Mouse (Mus musculus) hindbrain, embryonic 11.5 days (tissue): Measurements from ENCODE around the gene Gimap9. TPM values are rescaled to one million over a fixed set of nuclear protein-coding genes. Genes with fewer than 3 reads are reported as not detected.

ENCODE experiments used
- ATAC-seq: fragments of 200-750 bp; cut with Nextera tagmentation; 2 replicates; pipeline ENCODE4 v1.8.0; 2017; ENCODE audit warnings: mild to moderate bottlenecking, moderate TSS enrichment, moderate library complexity; ENCODE audit not compliant: low FRiP score
- DNase-seq: peaks from one replicate; pipeline ENCODE4 v3.0.0-alpha.2; 2015; ENCODE audit warnings: low spot score
- H3K27ac ChIP-seq: fragments of 300-500 bp; sonication (generic); 2 replicates; pipeline ENCODE4 v1.5.1; 2014; ENCODE audit warnings: mild to moderate bottlenecking, low read depth, low read length
- H3K27me3 ChIP-seq: fragments of 300-500 bp; sonication (generic); 2 replicates; pipeline ENCODE4 v1.6.1; 2014; ENCODE audit warnings: mild to moderate bottlenecking, low read length, moderate library complexity, mixed read lengths; ENCODE audit not compliant: control insufficient read depth, insufficient read depth
- H3K36me3 ChIP-seq: fragments of 300-500 bp; sonication (generic); 2 replicates; pipeline ENCODE4 v1.6.1; 2014; ENCODE audit warnings: mild to moderate bottlenecking, low read length, moderate library complexity, mixed read lengths; ENCODE audit not compliant: control insufficient read depth, insufficient read depth
- H3K4me1 ChIP-seq: fragments of 300-500 bp; sonication (generic); replicated peaks from 2 replicates; pipeline ENCODE4 v1.6.1; 2014; ENCODE audit warnings: low read length, mixed read lengths; ENCODE audit not compliant: control insufficient read depth, insufficient read depth
- H3K4me2 ChIP-seq: fragments of 300-500 bp; sonication (generic); replicated peaks from 2 replicates; pipeline ENCODE4 v1.6.1; 2014; ENCODE audit warnings: mild to moderate bottlenecking, low read depth, low read length
- H3K4me3 ChIP-seq: fragments of 300-500 bp; sonication (generic); 2 replicates; pipeline ENCODE4 v1.5.1; 2014; ENCODE audit warnings: low read depth, low read length
- H3K9ac ChIP-seq: fragments of 300-500 bp; sonication (generic); 2 replicates; pipeline ENCODE4 v1.6.1; 2014; ENCODE audit warnings: low read depth, low read length
- H3K9me3 ChIP-seq: fragments of 300-500 bp; sonication (generic); 2 replicates; pipeline ENCODE4 v1.6.1; 2016; ENCODE audit warnings: low read length; ENCODE audit not compliant: control insufficient read depth
- WGBS: fragments of 180-500 bp; shearing (Covaris S2); extraction: QIAGEN DNeasy Blood & Tissue Kit; methylation state at CpG from one replicate; pipeline ENCODE4 v1.1.7; 2014; 5-methylcytosine and 5-hydroxymethylcytosine counted together
- polyA plus RNA-seq: library from polyadenylated mRNA; unstranded; fragments of >200 nt; fragmentation: Nextera tagmentation; extraction: Ambion mirVana; gene quantifications from 2 replicates; pipeline ENCODE4 v1.2.1, GENCODE M21; 2014

Gimap9 gene
- 4.2 and 4.8 TPM in 2 replicates for polyA plus RNA-seq

DNA sequence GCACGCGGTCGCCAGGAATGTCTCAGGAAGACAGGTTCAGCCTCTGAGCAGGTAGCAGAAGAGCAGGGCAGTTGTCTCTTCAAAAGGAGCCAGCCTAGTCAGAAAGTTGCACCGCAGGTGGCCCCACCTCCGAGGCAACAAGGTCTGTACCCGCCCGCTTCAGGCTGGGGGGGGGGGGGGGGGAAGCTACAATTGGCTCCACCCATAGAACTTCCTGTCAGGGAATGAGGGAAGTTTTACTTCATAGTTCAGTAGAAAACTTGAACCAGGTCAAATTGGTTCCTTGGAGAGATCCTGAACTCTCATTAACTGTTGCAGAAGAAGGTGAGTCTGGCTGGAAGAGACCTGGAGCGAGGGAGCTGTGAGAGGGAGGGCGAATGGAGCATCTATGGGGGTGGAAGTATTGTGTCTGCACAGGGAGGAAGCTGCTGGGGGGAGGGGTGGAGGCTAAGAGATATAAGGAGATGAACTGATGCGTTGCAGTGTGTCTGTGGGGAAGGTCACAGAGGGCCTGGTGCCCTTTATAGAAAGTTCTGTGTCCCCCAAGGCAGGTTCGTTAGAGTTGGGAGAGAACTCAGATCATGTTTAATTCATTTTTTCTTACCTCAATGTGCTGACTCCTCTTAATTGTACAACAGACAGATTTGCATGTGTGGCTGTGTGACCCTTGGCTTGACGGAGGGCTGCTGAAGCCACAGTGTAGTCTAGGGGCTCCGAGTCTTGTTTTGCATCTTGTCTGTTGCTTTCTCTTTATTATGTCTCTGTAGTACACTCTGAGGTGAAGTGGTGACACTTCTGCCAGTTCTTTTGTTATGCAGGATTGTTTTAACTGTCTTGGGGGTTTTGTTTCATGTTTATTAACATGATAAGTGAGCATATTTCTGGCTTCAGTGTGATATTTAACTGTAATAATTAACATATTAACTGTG is at the start of gene Gimap9:
Gimap9 (plus strand) TSS at position 199 of the 929 bp plus-strand sequence.
- Histone ChIP-seq H3K9me3 (no peaks in the 10 kb centered on the region), H3K4me1 (peaks cover 3% of the 10 kb centered on the region; the same call in 1 of the 2 replicates), H3K9ac (no peak within 1 kb of the TSS), H3K27me3 (no peaks in the 10 kb centered on the region), H3K27ac (no peak within 1 kb of the TSS), H3K36me3 (no peaks in the 10 kb centered on the region), H3K4me2 (no peak within 1 kb of the TSS; the same call in 1 of the 2 replicates), H3K4me3 (no peak within 1 kb of the TSS)
- DNase-seq (peak; percentile 12), ATAC-seq (no peak)
- 30% methylated on average over 13 of the region's 13 CpGs for whole genome bisulfite sequencing

DNA sequence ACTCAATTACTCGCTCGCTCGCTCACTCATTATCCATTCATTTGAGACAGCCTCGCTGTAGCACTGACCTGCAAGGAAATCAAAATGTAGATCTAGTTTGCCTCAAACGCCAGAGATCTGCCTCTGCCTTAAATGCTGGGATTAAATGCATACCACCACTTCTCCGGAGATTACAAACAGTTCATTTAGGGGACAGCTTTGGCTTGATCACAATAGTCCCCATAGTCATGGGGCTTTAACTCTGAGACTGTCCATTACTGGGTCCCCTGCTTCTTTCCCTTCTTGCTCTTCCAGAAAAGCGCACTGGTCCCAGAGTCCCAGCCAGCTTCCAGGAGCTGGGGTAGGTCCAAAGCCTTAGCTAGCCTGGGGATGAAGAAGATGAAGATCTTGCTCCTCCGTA is 49.5 kb upstream of the Gimap9 start, which contains the start of gene AI854703:
AI854703 (plus strand) TSS at position 301 of the 400 bp plus-strand sequence.
- no peaks in the 10 kb centered on the region for H3K9me3 ChIP-seq

DNA sequence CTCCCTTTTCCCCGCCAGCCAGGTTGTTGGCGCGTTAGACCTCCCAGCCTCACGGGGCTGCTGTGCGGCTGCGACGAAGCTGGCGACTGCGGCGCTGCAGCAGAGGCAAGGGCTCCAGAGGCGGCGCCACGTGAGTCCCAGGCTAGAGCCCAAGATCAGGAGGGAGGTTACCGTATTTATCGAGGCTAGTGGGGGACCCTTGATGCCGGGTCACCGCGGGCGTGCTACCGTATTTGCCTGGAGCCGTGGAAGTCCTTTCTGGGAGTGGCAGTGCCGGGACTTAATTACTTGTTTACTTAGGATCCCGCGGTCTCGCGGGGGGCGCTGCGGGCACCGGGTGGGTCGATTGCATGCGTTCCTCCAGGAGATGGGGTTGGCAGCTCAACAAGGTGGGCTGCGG is 48.9 kb upstream of the Gimap9 start:
- H3K4me2 ChIP-seq: peak overlapping the region; percentile 64
- no peaks in the 10 kb centered on the region for H3K36me3 ChIP-seq
- ATAC-seq (peak; percentile 23; the same call in 1 of the 2 replicates), DNase-seq (peak; percentile 71)
- H3K27me3 ChIP-seq: peaks cover 26% of the 10 kb centered on the region
- WGBS: under 1% methylated on average over 32 of the region's 32 CpGs
- H3K4me3 ChIP-seq: peak overlapping the region; percentile 37
- H3K4me1 ChIP-seq: peaks cover 2% of the 10 kb centered on the region
- no peaks in the 10 kb centered on the region for H3K9me3 ChIP-seq
- H3K27ac ChIP-seq: no peak overlapping the region
- peak overlapping the region; percentile 25; the same call in 1 of the 2 replicates for H3K9ac ChIP-seq

More for the DNA sequence above, 49.5 kb upstream of the Gimap9 start, which contains the start of gene AI854703:
- no peak for DNase-seq
- no peak for ATAC-seq
- Histone ChIP-seq H3K27ac (no peak within 1 kb of the TSS), H3K4me1 (peaks cover 2% of the 10 kb centered on the region), H3K4me2 (peak within 1 kb of the TSS; percentile 64), H3K9ac (peak within 1 kb of the TSS; percentile 25; the same call in 1 of the 2 replicates), H3K4me3 (peak within 1 kb of the TSS; percentile 37), H3K27me3 (peaks cover 26% of the 10 kb centered on the region), H3K36me3 (no peaks in the 10 kb centered on the region)
- 35% methylated on average over 8 of the region's 8 CpGs for WGBS

DNA sequence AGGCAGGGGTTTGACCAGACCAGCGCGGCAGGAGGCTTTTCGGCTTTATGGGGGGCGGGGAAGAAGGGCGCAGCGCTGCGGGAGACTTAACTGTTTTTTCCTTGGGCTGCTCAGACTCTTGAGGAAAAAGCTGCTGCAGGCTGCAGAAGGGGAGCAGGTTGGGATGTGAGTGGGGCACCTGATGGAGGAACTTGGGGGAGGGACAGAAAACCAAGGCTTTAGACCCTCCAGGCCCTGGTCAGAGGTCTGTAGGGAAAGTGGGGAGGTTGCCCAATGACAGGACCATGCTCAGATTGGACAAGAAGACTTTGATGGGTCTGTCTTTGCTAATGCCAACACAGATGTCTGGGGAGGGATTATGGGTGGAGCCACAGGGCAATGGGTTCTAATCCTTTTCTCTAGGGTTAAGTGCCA is 48.4 kb upstream of the Gimap9 start:
- H3K9ac ChIP-seq: no peak overlapping the region
- peaks cover 2% of the 10 kb centered on the region for H3K4me1 ChIP-seq
- H3K4me2 ChIP-seq: peak overlapping the region; percentile 64
- ATAC-seq (no peak), DNase-seq (no peak)
- 2% methylated on average over 7 of the region's 7 CpGs for WGBS
- H3K4me3 ChIP-seq: peak overlapping the region; percentile 37
- H3K9me3 ChIP-seq: no peaks in the 10 kb centered on the region
- no peak overlapping the region for H3K27ac ChIP-seq
- H3K27me3 ChIP-seq: peaks cover 26% of the 10 kb centered on the region
- H3K36me3 ChIP-seq: no peaks in the 10 kb centered on the region

DNA sequence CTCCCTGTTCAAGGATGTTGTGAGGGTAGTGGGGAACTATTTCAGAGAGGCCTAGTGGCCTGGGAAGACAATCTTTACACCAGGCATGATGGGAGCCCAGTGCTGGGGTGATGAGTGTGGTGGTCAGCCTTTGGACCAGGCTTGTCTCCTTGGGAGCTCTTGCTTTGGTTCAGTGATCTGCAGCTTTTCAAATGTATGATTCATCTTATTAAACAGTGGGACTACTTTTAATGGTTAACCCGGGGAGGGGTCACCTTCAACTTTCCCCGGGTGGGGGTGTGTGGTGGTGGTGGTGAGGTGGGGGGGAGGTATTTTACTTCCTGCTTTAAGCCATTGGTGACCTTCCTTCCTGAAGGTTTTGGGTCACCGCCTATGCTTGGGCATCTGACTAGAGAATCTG is 47.6 kb upstream of the Gimap9 start:
- 75% methylated on average over 3 of the region's 3 CpGs for WGBS
- Histone ChIP-seq H3K4me2 (no peak overlapping the region; the same call in 1 of the 2 replicates), H3K4me1 (peaks cover 2% of the 10 kb centered on the region), H3K27ac (no peak overlapping the region), H3K27me3 (peaks cover 26% of the 10 kb centered on the region), H3K36me3 (no peaks in the 10 kb centered on the region), H3K9ac (no peak overlapping the region), H3K9me3 (no peaks in the 10 kb centered on the region), H3K4me3 (no peak overlapping the region)
- DNase-seq: no peak
- no peak for ATAC-seq

DNA sequence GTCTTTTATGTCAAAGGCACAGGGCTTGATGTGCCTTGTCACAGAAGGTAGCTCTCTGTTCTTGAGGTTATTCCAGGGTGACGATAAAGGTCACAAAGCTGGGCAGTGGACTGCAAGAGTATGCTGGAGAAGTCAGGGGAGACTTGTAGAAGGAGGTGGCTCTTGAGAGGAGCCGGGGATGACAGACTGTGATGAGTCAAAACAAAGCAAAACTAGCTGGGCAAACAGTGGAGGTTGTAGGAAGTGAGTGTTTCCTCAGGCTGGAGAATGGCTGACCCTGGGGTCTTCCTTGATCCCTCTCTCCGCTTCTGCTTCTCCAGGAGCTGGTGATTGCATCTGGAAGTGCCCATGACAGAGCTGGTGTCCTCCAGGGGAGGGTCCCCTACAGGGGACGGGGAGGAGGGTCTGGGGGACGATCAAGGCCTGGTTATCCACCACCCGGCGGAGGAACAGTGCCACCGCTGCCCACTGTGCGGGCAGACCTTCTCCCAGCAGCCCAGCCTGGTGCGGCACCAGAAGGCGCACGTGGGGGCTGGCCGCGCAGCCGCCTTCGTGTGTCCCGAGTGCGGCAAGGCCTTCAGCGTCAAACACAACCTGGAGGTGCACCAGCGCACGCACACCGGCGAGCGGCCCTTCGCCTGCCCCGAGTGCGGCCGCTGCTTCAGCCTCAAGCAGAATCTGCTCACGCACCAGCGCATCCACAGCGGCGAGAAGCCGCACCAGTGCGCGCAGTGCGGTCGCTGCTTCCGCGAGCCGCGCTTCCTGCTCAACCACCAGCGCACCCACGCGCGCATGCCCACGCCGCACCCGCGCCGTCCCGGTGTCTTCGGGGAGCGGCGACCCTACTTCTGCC is 46.9 kb upstream of the Gimap9 start:
- Histone ChIP-seq H3K4me3 (peak overlapping the region; percentile 36), H3K27me3 (peaks cover 26% of the 10 kb centered on the region), H3K36me3 (no peaks in the 10 kb centered on the region), H3K9ac (peak overlapping the region; percentile 64), H3K27ac (no peak overlapping the region), H3K4me1 (peaks cover 2% of the 10 kb centered on the region), H3K9me3 (no peaks in the 10 kb centered on the region), H3K4me2 (peak overlapping the region; percentile 82)
- 7% methylated on average over 52 of the region's 54 CpGs for whole genome bisulfite sequencing
- peak; percentile 48 for DNase-seq
- peak; percentile 53 for ATAC-seq

DNA sequence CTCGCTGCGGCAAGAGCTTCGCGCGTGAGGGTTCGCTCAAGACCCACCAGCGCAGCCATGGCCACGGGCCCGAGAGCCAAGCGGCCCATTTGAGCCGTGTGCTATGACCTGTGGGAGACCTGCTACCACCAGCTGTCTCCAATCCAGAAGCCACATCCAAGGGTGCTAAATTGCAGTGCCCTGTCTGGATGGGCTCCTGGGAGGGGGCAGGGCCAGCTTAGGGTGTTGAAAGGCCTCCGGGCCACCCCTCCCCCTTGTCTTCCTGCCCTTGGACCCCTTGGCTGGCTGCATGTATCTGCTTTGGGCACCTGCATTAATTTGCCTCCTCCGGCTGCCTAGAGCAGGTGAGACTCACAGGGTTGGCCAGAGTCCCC is 46.3 kb upstream of the Gimap9 start:
- H3K9ac ChIP-seq: peak overlapping the region; percentile 64
- H3K4me1 ChIP-seq: peaks cover 2% of the 10 kb centered on the region
- peak overlapping the region; percentile 36 for H3K4me3 ChIP-seq
- peak overlapping the region; percentile 82 for H3K4me2 ChIP-seq
- DNase-seq: no peak
- H3K36me3 ChIP-seq: no peaks in the 10 kb centered on the region
- H3K27me3 ChIP-seq: peaks cover 26% of the 10 kb centered on the region
- ATAC-seq: peak; percentile 38
- WGBS: 21% methylated on average over 13 of the region's 13 CpGs
- H3K9me3 ChIP-seq: no peaks in the 10 kb centered on the region
- no peak overlapping the region for H3K27ac ChIP-seq

DNA sequence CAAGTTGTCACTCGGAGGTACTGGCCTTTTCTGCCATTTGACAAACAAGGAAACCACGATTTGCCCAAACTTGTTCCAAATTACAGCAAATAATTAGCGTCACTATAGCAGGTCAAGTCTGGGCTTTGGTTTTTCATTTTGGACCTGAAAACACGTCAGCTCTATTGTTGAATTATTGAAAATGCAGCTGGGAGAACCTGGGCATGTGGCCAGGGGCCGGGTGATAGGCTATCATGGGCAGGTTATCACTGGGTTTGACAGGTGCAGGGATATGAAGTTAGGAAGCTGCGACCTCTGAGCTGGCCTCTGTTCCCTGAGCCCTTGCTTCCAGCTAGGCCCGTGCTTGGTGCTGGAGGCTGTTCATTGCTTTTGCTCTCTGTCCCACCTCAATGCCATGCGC is 45.1 kb upstream of the Gimap9 start:
- DNase-seq: no peak
- no peak overlapping the region for H3K27ac ChIP-seq
- no peak overlapping the region for H3K9ac ChIP-seq
- H3K4me1 ChIP-seq: peaks cover 2% of the 10 kb centered on the region
- no peak overlapping the region for H3K4me3 ChIP-seq
- no peak overlapping the region for H3K4me2 ChIP-seq
- 90% methylated on average over 8 of the region's 8 CpGs for WGBS
- peaks cover 24% of the 10 kb centered on the region for H3K27me3 ChIP-seq
- no peaks in the 10 kb centered on the region for H3K9me3 ChIP-seq
- no peak for ATAC-seq
- no peaks in the 10 kb centered on the region for H3K36me3 ChIP-seq
